Mouse (Mus musculus) natural killer cell, adult 2 months (primary cell): ENCODE data around the gene Actr5.

Experiments used
- DNase-seq, 2 experiments: peaks; one replicate each; pipeline ENCODE4 v3.0.0; 2022; ENCODE audit warnings: low spot score in 2 of 2

The Actr5 gene

GRCm38 (mm10) chr2:158613541-158614417, 10.9 kb upstream of the Actr5 start:
- peak; percentile 57 to 77 for DNase-seq

GRCm38 (mm10) chr2:158614418-158614955, 10.2 kb upstream of the Actr5 start:
- no peak for DNase-seq

- DNase-seq = no peak
Measured at GRCm38 (mm10) chr2:158615161-158615680, 9.5 kb upstream of the Actr5 start.

GRCm38 (mm10) chr2:158615702-158616101, 9.0 kb upstream of the Actr5 start:
- no peak for DNase-seq

GRCm38 (mm10) chr2:158616296-158616695, 8.4 kb upstream of the Actr5 start:
- no peak for DNase-seq

GRCm38 (mm10) chr2:158616790-158617189, 7.9 kb upstream of the Actr5 start:
- no peak for DNase-seq

- no peak for DNase-seq
Measured at GRCm38 (mm10) chr2:158625231-158625630, 543 bp downstream of the Actr5 start.

- DNase-seq = no peak
Measured at GRCm38 (mm10) chr2:158625697-158626096, 1.0 kb downstream of the Actr5 start.

GRCm38 (mm10) chr2:158628858-158629257, 4.2 kb downstream of the Actr5 start:
- no peak for DNase-seq

GRCm38 (mm10) chr2:158629414-158629813, 4.7 kb downstream of the Actr5 start:
- no peak for DNase-seq

- no peak for DNase-seq
Measured at GRCm38 (mm10) chr2:158631873-158632272, 7.2 kb downstream of the Actr5 start.

GRCm38 (mm10) chr2:158641869-158642268, 17.2 kb downstream of the Actr5 start:
- peak; percentile 38 to 58 for DNase-seq

- DNase-seq = no peak
Measured at GRCm38 (mm10) chr2:158642587-158642986, 17.9 kb downstream of the Actr5 start.

GRCm38 (mm10) chr2:158643791-158644190, 19.1 kb downstream of the Actr5 start:
- no peak for DNase-seq

- DNase-seq = no peak
Measured at GRCm38 (mm10) chr2:158651159-158651908, 26.6 kb downstream of the Actr5 start.

GRCm38 (mm10) chr2:158652985-158653384, 28.3 kb downstream of the Actr5 start:
- peak; percentile 53 to 77 for DNase-seq

GRCm38 (mm10) chr2:158654717-158655116, 30.0 kb downstream of the Actr5 start:
- DNase-seq = peak; percentile 12 to 30

- no peak for DNase-seq
Measured at GRCm38 (mm10) chr2:158655806-158656205, 31.1 kb downstream of the Actr5 start.

GRCm38 (mm10) chr2:158658822-158659221, 34.1 kb downstream of the Actr5 start:
- DNase-seq = peak; percentile 53 to 62

GRCm38 (mm10) chr2:158659346-158659745, 34.7 kb downstream of the Actr5 start:
- DNase-seq = no peak

GRCm38 (mm10) chr2:158665098-158665497, 40.4 kb downstream of the Actr5 start, which contains the start of gene Ppp1r16b:
Ppp1r16b (plus strand) TSS chr2:158665398.
- no peak for DNase-seq
